ENCODE assay signal across 12 mouse cellular contexts in the genomic region with DNA sequence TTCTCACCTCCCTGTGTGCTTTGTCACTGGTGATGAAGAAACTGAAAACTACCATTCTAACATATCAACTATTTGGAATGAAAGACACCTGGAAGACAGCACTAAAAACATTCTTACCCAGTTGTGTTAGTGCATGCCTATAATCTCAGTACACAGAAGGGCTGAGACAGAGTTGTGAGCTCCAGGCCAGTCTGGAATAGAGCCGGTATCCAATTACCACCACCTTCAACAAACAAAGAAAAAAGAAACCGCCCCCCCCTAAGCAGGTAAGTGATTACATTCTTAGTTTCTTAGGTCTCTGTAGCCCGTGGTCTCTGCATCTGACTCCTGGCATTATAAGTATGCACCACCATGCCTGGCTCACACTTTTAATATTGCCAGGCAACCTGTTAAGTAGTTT. TPM values are rescaled to one million over a fixed set of nuclear protein-coding genes. Genes with fewer than 3 reads are reported as not detected.
DNase-seq lines count a peak whose midpoint lies in the region; ATAC-seq and TF ChIP-seq lines count a peak whose summit lies in the region.
"Had no signal": no experiment of that assay in that cellular context is flagged by ENCODE, and none has a peak within 500 bp of the region (broad histone marks: within the 10 kb centered on the region; RNA-seq: fewer than 3 reads in every experiment).

No protein-coding gene starts in this region.

- no peak overlapping the region for H3K9ac ChIP-seq in forebrain, embryonic 11.5 days (ENCODE audit: low read length)
- H3K9ac ChIP-seq in forebrain, embryonic 13.5 days, result no peak overlapping the region
- H3K9ac ChIP-seq in lung, embryonic 14.5 days, result no peak overlapping the region
- H3K9ac ChIP-seq in intestine, embryonic 14.5 days (ENCODE audit: low read length), result no peak overlapping the region

- WGBS in forebrain, embryonic 11.5 days, result 6% methylated on average over 3 of the region's 3 CpGs
- 11% methylated on average over 3 of the region's 3 CpGs for WGBS in forebrain, embryonic 13.5 days
- 7% methylated on average over 3 of the region's 3 CpGs for WGBS in lung, embryonic 14.5 days
- WGBS in lung, adult 2 months, result 23% methylated on average over 3 of the region's 3 CpGs
- 6% methylated on average over 3 of the region's 3 CpGs for WGBS in intestine, embryonic 14.5 days

- no peaks in the 10 kb centered on the region for H3K4me1 ChIP-seq in forebrain, embryonic 11.5 days (replicated peaks; ENCODE audit: control insufficient read depth, insufficient read depth, low read length)
- peaks cover 13% of the 10 kb centered on the region for H3K4me1 ChIP-seq in forebrain, embryonic 13.5 days
- peaks cover 6% of the 10 kb centered on the region; the same call in 1 of the 2 replicates for H3K4me1 ChIP-seq in lung, embryonic 14.5 days (ENCODE audit: insufficient read depth)
- H3K4me1 ChIP-seq in lung, adult 2 months (ENCODE audit: control insufficient read depth, insufficient read depth, low read length), result peaks cover 11% of the 10 kb centered on the region
- H3K4me1 ChIP-seq in intestine, embryonic 14.5 days (replicated peaks; ENCODE audit: control insufficient read depth, insufficient read depth, low read length), result peaks cover 6% of the 10 kb centered on the region; the same call in 1 of the 2 replicates

- H3K36me3 ChIP-seq in forebrain, embryonic 11.5 days (ENCODE audit: control insufficient read depth, insufficient read depth, low read length), result no peaks in the 10 kb centered on the region
- H3K36me3 ChIP-seq in forebrain, embryonic 13.5 days (ENCODE audit: poor library complexity, severe bottlenecking), result peaks cover 12% of the 10 kb centered on the region; the same call in 1 of the 2 replicates
- 0 out of 2 replicates have a peak, but pooled peaks cover 10% of the 10 kb centered on the region for H3K36me3 ChIP-seq in lung, embryonic 14.5 days (ENCODE audit: insufficient read depth)
- peaks cover 7% of the 10 kb centered on the region; the same call in 1 of the 2 replicates for H3K36me3 ChIP-seq in intestine, embryonic 14.5 days (ENCODE audit: control insufficient read depth, insufficient read depth, low read length)
- no peaks in the 10 kb centered on the region for H3K36me3 ChIP-seq in myocyte (ENCODE audit: control insufficient read depth, insufficient read depth)

- H3K27me3 ChIP-seq in forebrain, embryonic 11.5 days (ENCODE audit: control insufficient read depth, insufficient read depth, low read length), result peaks cover 9% of the 10 kb centered on the region; the same call in 1 of the 2 replicates
- peaks cover 10% of the 10 kb centered on the region; the same call in 1 of the 2 replicates for H3K27me3 ChIP-seq in forebrain, embryonic 13.5 days
- 0 out of 2 replicates have a peak, but pooled peaks cover 3% of the 10 kb centered on the region for H3K27me3 ChIP-seq in lung, embryonic 14.5 days (ENCODE audit: insufficient read depth, low read length)
- H3K27me3 ChIP-seq in intestine, embryonic 14.5 days (replicated peaks; ENCODE audit: control insufficient read depth, insufficient read depth, low read length), result no peaks in the 10 kb centered on the region
- H3K27me3 ChIP-seq in myocyte (ENCODE audit: control insufficient read depth, insufficient read depth, insufficient read length), result no peaks in the 10 kb centered on the region

- H3K9me3 ChIP-seq in forebrain, embryonic 11.5 days (ENCODE audit: control insufficient read depth, low read length), result no peaks in the 10 kb centered on the region
- H3K9me3 ChIP-seq in forebrain, embryonic 13.5 days (replicated peaks), result no peaks in the 10 kb centered on the region
- H3K9me3 ChIP-seq in lung, embryonic 14.5 days (ENCODE audit: low read depth, low read length), result no peaks in the 10 kb centered on the region
- no peaks in the 10 kb centered on the region for H3K9me3 ChIP-seq in intestine, embryonic 14.5 days (ENCODE audit: control insufficient read depth, low read length)

- TF ChIP-seq CTCF in lung, embryonic 14.5 days (IDR thresholded peaks at IDR 0.05; ENCODE audit: low read depth), result no peak
- no peak for TF ChIP-seq CTCF in lung, adult 2 months (IDR thresholded peaks at IDR 0.05; ENCODE audit: insufficient read depth, low read length)

- peaks cover 9% of the 10 kb centered on the region for H3K79me2 ChIP-seq in myocyte (ENCODE audit: control insufficient read depth, insufficient read depth)

- no peak overlapping the region for H3ac ChIP-seq in myocyte (ENCODE audit: control insufficient read depth, insufficient read length)

- ATAC-seq in forebrain, embryonic 11.5 days (replicated peaks; ENCODE audit: low FRiP score), result no peak
- ATAC-seq in forebrain, embryonic 13.5 days, result no peak
- ATAC-seq in lung, embryonic 14.5 days (ENCODE audit: insufficient read depth), result no peak; the same call in 1 of the 2 replicates
- no peak for ATAC-seq in intestine, embryonic 14.5 days (replicated peaks; ENCODE audit: low FRiP score, low TSS enrichment, low read depth)

- no peak overlapping the region for H3K27ac ChIP-seq in forebrain, embryonic 11.5 days (ENCODE audit: low read depth, low read length)
- no peak overlapping the region for H3K27ac ChIP-seq in forebrain, embryonic 13.5 days
- no peak overlapping the region for H3K27ac ChIP-seq in lung, embryonic 14.5 days (ENCODE audit: low read depth)
- H3K27ac ChIP-seq in intestine, embryonic 14.5 days (ENCODE audit: low read depth), result no peak overlapping the region
- H3K27ac ChIP-seq: left cerebral cortex, adult 2 months had no signal

- no peak for TF ChIP-seq POLR2A in lung, adult 2 months (IDR thresholded peaks at IDR 0.05; ENCODE audit: borderline replicate concordance, extremely low read depth, low read depth, low read length)
- no peak for TF ChIP-seq POLR2A in myocyte (IDR thresholded peaks at IDR 0.05; ENCODE audit: insufficient read length, low read depth)

- H3K4me2 ChIP-seq in forebrain, embryonic 11.5 days (ENCODE audit: low read depth, low read length, severe bottlenecking), result peak overlapping the region; percentile 69; the same call in 1 of the 2 replicates
- no peak overlapping the region for H3K4me2 ChIP-seq in forebrain, embryonic 13.5 days
- H3K4me2 ChIP-seq in lung, embryonic 14.5 days, result peak overlapping the region; percentile 73
- H3K4me2 ChIP-seq in intestine, embryonic 14.5 days (ENCODE audit: low read length), result peak overlapping the region; percentile 75
- H3K4me2 ChIP-seq in myocyte (ENCODE audit: low read depth), result peak overlapping the region; percentile 67

- H3K4me3 ChIP-seq in forebrain, embryonic 11.5 days (ENCODE audit: low read depth, low read length), result no peak overlapping the region
- H3K4me3 ChIP-seq in forebrain, embryonic 13.5 days, result no peak overlapping the region; the same call in 1 of the 2 replicates
- H3K4me3 ChIP-seq in lung, embryonic 14.5 days (ENCODE audit: low read depth, low read length), result no peak overlapping the region
- no peak overlapping the region for H3K4me3 ChIP-seq in lung, adult 2 months (replicated peaks; ENCODE audit: extremely low read depth, low read depth, low read length)
- peak overlapping the region; percentile 84; the same call in 1 of the 2 replicates for H3K4me3 ChIP-seq in intestine, embryonic 14.5 days (ENCODE audit: low read depth, low read length)
- H3K4me3 ChIP-seq in myocyte, result no peak overlapping the region

- no peak for DNase-seq in forebrain, embryonic 11.5 days (ENCODE audit: low spot score)
- peak; percentile 18 for DNase-seq in lung, embryonic 14.5 days
- DNase-seq in lung, adult 2 months, result no peak
- no peak for DNase-seq in intestine, embryonic 14.5 days (ENCODE audit: low spot score)
- no peak for DNase-seq in ovary, adult 18-20 months (ENCODE audit: low spot score)
- no peak for DNase-seq in frontal cortex, postnatal 10 days (ENCODE audit: low spot score in 2 of 2)
- DNase-seq: adrenal gland, postnatal 25 days; cerebellum, adult 2 months; kidney, adult 9 months had no signal

TF ChIP-seq in myocyte, 11 proteins besides CTCF, POLR2A, EP300 and RAD21:
- TF ChIP-seq USF1 (IDR thresholded peaks at IDR 0.05; ENCODE audit: low read depth), result no peak
- no peak for TF ChIP-seq REST (IDR thresholded peaks at IDR 0.05; ENCODE audit: insufficient read depth, insufficient read length)
- no peak for TF ChIP-seq TCF12 (IDR thresholded peaks at IDR 0.05; ENCODE audit: insufficient read depth, poor library complexity, severe bottlenecking)
- no peak for TF ChIP-seq MAX (IDR thresholded peaks at IDR 0.05; ENCODE audit: low read depth)
- TF ChIP-seq TCF3 (IDR thresholded peaks at IDR 0.05; ENCODE audit: insufficient read length, low read depth), result no peak
- TF ChIP-seq E2F4 (IDR thresholded peaks at IDR 0.05; ENCODE audit: insufficient read depth), result no peak
- no peak for TF ChIP-seq MYOG (IDR thresholded peaks at IDR 0.05; ENCODE audit: control insufficient read depth in 1 of 3, insufficient read depth in 1 of 3, insufficient read length in 2 of 3, low read depth in 2 of 3)

RNA-seq across cellular contexts. Expression of gene Rfk, which starts 1.0 kb away (rescaled TPM):
- polyA plus RNA-seq in forebrain, embryonic 11.5 days (2014; fragmentation: Nextera tagmentation; extraction: Ambion mirVana), result 87.2 and 96.4 TPM in 2 replicates
- polyA plus RNA-seq in forebrain, embryonic 13.5 days (2015; fragmentation: Nextera tagmentation; extraction: Ambion mirVana), result 73.5 and 78.1 TPM in 2 replicates
- polyA plus RNA-seq in lung, embryonic 14.5 days (2014; fragmentation: Nextera tagmentation; extraction: Ambion mirVana), result 64.1 and 70.1 TPM in 2 replicates
- polyA plus RNA-seq in lung, adult 2 months (2012; rRNA removed), result 70.0 and 97.8 TPM in 2 replicates
- 70.9 and 77.2 TPM in 2 replicates for polyA plus RNA-seq in intestine, embryonic 14.5 days (2014; fragmentation: Nextera tagmentation; extraction: Ambion mirVana)
- 18.1 TPM for polyA plus RNA-seq in myocyte (2012; fragmentation: generic; extraction: Trizol)

RNA-seq across cellular contexts. Expression of gene Gcnt1, which starts 20.2 kb away (rescaled TPM):
- 2.8 and 3.4 TPM in 2 replicates for polyA plus RNA-seq in forebrain, embryonic 11.5 days (2014; fragmentation: Nextera tagmentation; extraction: Ambion mirVana)
- 0.50 and 0.74 TPM in 2 replicates for polyA plus RNA-seq in forebrain, embryonic 13.5 days (2015; fragmentation: Nextera tagmentation; extraction: Ambion mirVana)
- polyA plus RNA-seq in lung, embryonic 14.5 days (2014; fragmentation: Nextera tagmentation; extraction: Ambion mirVana), result 5.4 and 6.0 TPM in 2 replicates
- 1.7 and 4.3 TPM in 2 replicates for polyA plus RNA-seq in lung, adult 2 months (2012; rRNA removed)
- polyA plus RNA-seq in intestine, embryonic 14.5 days (2014; fragmentation: Nextera tagmentation; extraction: Ambion mirVana), result 4.3 and 4.8 TPM in 2 replicates
- 0.12 TPM for polyA plus RNA-seq in myocyte (2012; fragmentation: generic; extraction: Trizol)
